In the genomic region with DNA sequence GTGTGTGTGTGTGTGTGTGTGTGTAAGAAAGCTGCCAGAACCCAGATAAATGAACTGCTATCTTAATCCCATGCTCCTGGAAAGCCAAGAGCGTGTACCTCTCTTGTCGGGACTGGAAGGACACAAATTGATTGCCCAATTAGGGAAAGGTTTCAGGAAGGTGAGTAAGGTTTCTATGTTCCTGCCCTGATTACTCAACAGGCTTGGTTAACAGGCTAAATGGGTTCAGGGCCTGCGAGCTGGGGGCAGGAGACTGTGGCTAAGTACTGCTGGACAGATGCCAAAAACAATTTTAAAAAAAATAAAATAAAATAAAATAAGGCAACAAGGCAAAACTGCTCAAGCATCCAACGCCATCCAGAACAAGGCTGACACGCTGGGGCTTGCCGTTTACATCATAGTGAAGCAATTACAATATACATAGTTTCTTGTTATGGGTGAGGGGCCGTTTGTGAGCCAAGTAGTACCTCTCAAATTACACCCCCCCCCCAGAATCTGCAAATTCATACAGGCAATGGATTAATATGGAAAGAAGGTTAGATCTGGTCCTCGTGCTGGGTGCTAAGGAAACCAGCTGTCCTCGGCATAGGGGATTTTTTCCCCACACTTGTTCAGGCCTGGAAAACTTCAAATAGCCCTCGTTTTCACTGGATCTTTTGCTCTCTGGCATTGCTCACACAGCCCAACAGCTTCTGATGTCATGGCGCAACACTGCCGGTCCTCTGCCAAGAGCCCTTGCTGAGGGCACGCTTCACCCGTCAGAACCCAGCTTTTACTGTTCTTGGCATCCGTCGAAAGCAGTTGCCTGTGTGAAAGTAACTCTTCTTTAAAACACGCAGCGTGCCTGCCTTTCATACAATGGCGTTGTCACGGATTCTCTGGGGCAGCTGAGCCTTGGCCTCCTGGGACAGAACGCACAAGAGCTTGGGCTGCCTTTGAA, we compare ENCODE assay signal across 8 mouse cellular contexts.
A peak's percentile ranks its signal among the peaks of the same experiment; 100 is the strongest.
DNase-seq lines count a peak whose midpoint lies in the region; ATAC-seq lines count a peak whose summit lies in the region.

No protein-coding gene starts in this region.

- DNase-seq in cerebellum, postnatal 10 days, result peak; percentile 61 to 78
- no peak for DNase-seq in cerebellum, adult 11 months
- DNase-seq in urinary bladder, postnatal 14 days (ENCODE audit: low spot score), result peak; percentile 54
- no peak for DNase-seq in urinary bladder, postnatal 10 days (ENCODE audit: low spot score)
- DNase-seq in kidney, adult 9 months, result peak; percentile 30
- peak; percentile 61 to 83 for DNase-seq in lung, postnatal 4 days
- DNase-seq in thymus, adult 18-20 months, result no peak

- ATAC-seq in erythroblast, adult 5-6 weeks (replicated peaks; ENCODE audit: low FRiP score, poor library complexity, severe bottlenecking), result no peak

Comparison
In these comparisons a context has a peak if more than half of its experiments do, and no peak if none do; other contexts are left out.
1. DNase-seq: peak in cerebellum, postnatal 10 days (2 of 2), urinary bladder, postnatal 14 days (single experiment), kidney, adult 9 months (single experiment) and lung, postnatal 4 days (2 of 2); none in cerebellum, adult 11 months (single experiment), urinary bladder, postnatal 10 days (single experiment) and thymus, adult 18-20 months (0 of 2).